ENCODE assay signal across 13 mouse cellular contexts in the genomic region with DNA sequence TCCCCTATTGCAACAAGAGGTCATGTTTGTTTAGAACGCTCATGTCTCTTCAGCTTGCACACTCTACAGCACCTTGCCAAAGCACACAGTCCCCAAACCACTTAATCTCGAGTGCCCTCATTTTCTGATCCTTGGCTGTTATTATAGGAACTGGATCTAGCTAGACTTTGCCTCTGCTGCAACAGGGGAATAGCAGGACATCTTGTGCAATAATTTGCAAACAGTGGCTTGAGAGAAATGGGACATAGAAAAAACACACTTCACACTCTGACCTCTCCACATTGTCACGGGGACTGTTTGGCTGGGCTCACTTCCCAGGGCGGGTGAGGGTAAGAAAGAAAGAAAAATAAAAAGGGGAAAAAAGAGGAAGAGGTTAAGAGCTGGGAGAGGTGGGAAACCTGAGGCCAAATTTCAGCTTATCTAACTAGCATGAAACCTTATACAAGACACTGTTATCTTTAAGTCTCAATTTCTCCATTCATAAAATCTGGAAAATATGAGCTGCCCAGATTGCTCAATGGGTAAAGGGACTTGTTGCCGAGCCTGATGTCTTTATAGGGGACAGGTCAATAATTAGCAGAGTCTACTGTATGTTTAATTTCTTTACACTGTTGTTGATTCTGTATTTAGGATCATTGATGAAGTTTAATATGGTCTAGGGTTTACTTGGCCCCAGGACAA.
DNase-seq lines count a peak whose midpoint lies in the region; ATAC-seq lines count a peak whose summit lies in the region.
"Had no signal": no experiment of that assay in that cellular context is flagged by ENCODE, and none has a peak within 500 bp of the region (broad histone marks: within the 10 kb centered on the region; RNA-seq: fewer than 3 reads in every experiment).

No protein-coding gene starts in this region.

- WGBS in lung, embryonic 15.5 days: 20% methylated on average over 5 of the region's 5 CpGs
- 82% methylated on average over 5 of the region's 5 CpGs for WGBS in midbrain, embryonic 14.5 days

- H3K27ac ChIP-seq in lung, embryonic 15.5 days: peak overlapping the region; percentile 66
- no peak overlapping the region for H3K27ac ChIP-seq in midbrain, embryonic 14.5 days (replicated peaks; ENCODE audit: low read depth, low read length)
- H3K27ac ChIP-seq: hindbrain, postnatal 0 days had no signal

- H3K36me3 ChIP-seq in lung, embryonic 15.5 days: no peaks in the 10 kb centered on the region
- H3K36me3 ChIP-seq in midbrain, embryonic 14.5 days (ENCODE audit: control insufficient read depth, insufficient read depth, low read length): no peaks in the 10 kb centered on the region

- peak; percentile 95 for ATAC-seq in lung, embryonic 15.5 days (ENCODE audit: borderline replicate concordance, extremely low read depth, low FRiP score, low TSS enrichment)
- ATAC-seq in midbrain, embryonic 14.5 days (ENCODE audit: low FRiP score, low TSS enrichment): no peak
- ATAC-seq: forebrain, embryonic 14.5 days; hindbrain, postnatal 0 days; Patski had no signal

- DNase-seq in 3134 (ENCODE audit: extremely low read depth, insufficient read length, low spot score) (peak; percentile 50), 416B (ENCODE audit: low read depth) (peak; percentile 22)
- peak; percentile 35 to 55 for DNase-seq in kidney, adult 8-10 months
- no peak for DNase-seq in midbrain, embryonic 14.5 days
- DNase-seq in thymus, postnatal 4 days: no peak
- no peak for DNase-seq in layer of hippocampus, postnatal 14 days (ENCODE audit: low spot score in 2 of 2)
- DNase-seq: cerebellum, adult 9-11 months; left cerebral cortex, postnatal 4 days; right cerebral cortex, postnatal 14 days had no signal

- no peak overlapping the region for H3K4me3 ChIP-seq in lung, embryonic 15.5 days
- no peak overlapping the region for H3K4me3 ChIP-seq in midbrain, embryonic 14.5 days (replicated peaks; ENCODE audit: low read depth, low read length)

- peaks cover 26% of the 10 kb centered on the region for H3K4me1 ChIP-seq in lung, embryonic 15.5 days
- no peaks in the 10 kb centered on the region for H3K4me1 ChIP-seq in midbrain, embryonic 14.5 days (ENCODE audit: control insufficient read depth, insufficient read depth, low read length)

- H3K9ac ChIP-seq in lung, embryonic 15.5 days: no peak overlapping the region
- no peak overlapping the region for H3K9ac ChIP-seq in midbrain, embryonic 14.5 days (replicated peaks; ENCODE audit: low read length)

- no peaks in the 10 kb centered on the region for H3K27me3 ChIP-seq in lung, embryonic 15.5 days
- H3K27me3 ChIP-seq in midbrain, embryonic 14.5 days (ENCODE audit: control insufficient read depth, insufficient read depth, low read length): no peaks in the 10 kb centered on the region
- H3K27me3 ChIP-seq: Patski had no signal

- H3K9me3 ChIP-seq in lung, embryonic 15.5 days: 0 out of 2 replicates have a peak, but pooled peaks cover 3% of the 10 kb centered on the region
- H3K9me3 ChIP-seq in midbrain, embryonic 14.5 days (ENCODE audit: control insufficient read depth, low read length): no peaks in the 10 kb centered on the region

- no peak overlapping the region for H3K4me2 ChIP-seq in lung, embryonic 15.5 days
- H3K4me2 ChIP-seq in midbrain, embryonic 14.5 days (ENCODE audit: low read length): no peak overlapping the region

Comparison
In these comparisons a context has a peak if more than half of its experiments do, and no peak if none do; other contexts are left out.
1. DNase-seq: peak in 3134 (single experiment), 416B (single experiment) and kidney, adult 8-10 months (2 of 2); none in midbrain, embryonic 14.5 days (single experiment), thymus, postnatal 4 days (single experiment) and layer of hippocampus, postnatal 14 days (0 of 2).